Mouse (Mus musculus) neural tube, embryonic 11.5 days (tissue): ENCODE data around the gene Ccdc77. TPM values are rescaled to one million over a fixed set of nuclear protein-coding genes. Genes with fewer than 3 reads are reported as not detected.

Experiments used
- ATAC-seq: fragments of 200-750 bp; cut with Nextera tagmentation; 2 replicates; pipeline ENCODE4 v1.8.0; 2017; ENCODE audit warnings: moderate number of reproducible peaks, mild to moderate bottlenecking, moderate TSS enrichment, moderate library complexity; ENCODE audit not compliant: insufficient read depth, low FRiP score, low TSS enrichment
- DNase-seq: peaks from one replicate; pipeline ENCODE4 v3.0.0-alpha.2; 2015; ENCODE audit warnings: low spot score
- H3K27ac ChIP-seq: fragments of 300-500 bp; sonication (generic); 2 replicates; pipeline ENCODE4 v1.5.1; 2014; ENCODE audit warnings: low read depth, mild to moderate bottlenecking, low read length
- H3K27me3 ChIP-seq: fragments of 300-500 bp; sonication (generic); 2 replicates; pipeline ENCODE4 v1.6.1; 2014; ENCODE audit warnings: mild to moderate bottlenecking, low read length, mixed read lengths; ENCODE audit not compliant: control insufficient read depth, insufficient read depth
- H3K36me3 ChIP-seq: fragments of 300-500 bp; sonication (generic); 2 replicates; pipeline ENCODE4 v1.6.1; 2014; ENCODE audit warnings: mild to moderate bottlenecking, low read length, moderate library complexity, mixed read lengths; ENCODE audit not compliant: control insufficient read depth, insufficient read depth
- H3K4me1 ChIP-seq: fragments of 300-500 bp; sonication (generic); 2 replicates; pipeline ENCODE4 v1.6.1; 2014; ENCODE audit warnings: low read length, mixed read lengths; ENCODE audit not compliant: control insufficient read depth, insufficient read depth
- H3K4me2 ChIP-seq: fragments of 300-500 bp; sonication (generic); 2 replicates; pipeline ENCODE4 v1.6.1; 2014; ENCODE audit warnings: low read depth, mild to moderate bottlenecking, moderate library complexity
- H3K4me3 ChIP-seq: fragments of 300-500 bp; sonication (generic); 2 replicates; pipeline ENCODE4 v1.5.1; 2014; ENCODE audit warnings: low read depth, low read length
- H3K9ac ChIP-seq: fragments of 300-500 bp; sonication (generic); 2 replicates; pipeline ENCODE4 v1.6.1; 2014; ENCODE audit warnings: mild to moderate bottlenecking, low read length
- H3K9me3 ChIP-seq: fragments of 300-500 bp; sonication (generic); 2 replicates; pipeline ENCODE4 v1.6.1; 2016; ENCODE audit warnings: low read length; ENCODE audit not compliant: control insufficient read depth
- WGBS: fragments of 180-500 bp; shearing (Covaris S2); extraction: QIAGEN DNeasy Blood & Tissue Kit; methylation state at CpG from one replicate; pipeline ENCODE4 v1.1.7; 2014; 5-methylcytosine and 5-hydroxymethylcytosine counted together
- polyA plus RNA-seq: library from polyadenylated mRNA; unstranded; fragments of >200 nt; fragmentation: Nextera tagmentation; extraction: Ambion mirVana; gene quantifications from 2 replicates; pipeline ENCODE4 v1.2.1, GENCODE M21; 2014

The Ccdc77 gene
- 22.5 and 26.0 TPM in 2 replicates for polyA plus RNA-seq

- H3K4me2 ChIP-seq, result peak within 1 kb of the TSS; percentile 84
- H3K27ac ChIP-seq, result peak within 1 kb of the TSS; percentile 89
- peak; percentile 94 for ATAC-seq
- H3K4me3 ChIP-seq, result peak within 1 kb of the TSS; percentile 90
- H3K9ac ChIP-seq, result peak within 1 kb of the TSS; percentile 69
- H3K36me3 ChIP-seq, result peaks cover 10% of the 10 kb centered on the region
- H3K27me3 ChIP-seq, result no peaks in the 10 kb centered on the region
- peaks cover 14% of the 10 kb centered on the region for H3K4me1 ChIP-seq
- DNase-seq, result peak; percentile 94
- no peaks in the 10 kb centered on the region for H3K9me3 ChIP-seq
- under 1% methylated on average over 71 of the region's 71 CpGs for WGBS
Observed at GRCm38 (mm10) chr6:120363688-120364522, at the start of gene Ccdc77, which contains the start of gene Kdm5a. Gene Ccdc77, minus strand, starts transcription at chr6:120364374. Gene Kdm5a, plus strand, starts transcription at chr6:120364124.

- H3K4me2 ChIP-seq, result no peak overlapping the region
- peaks cover 8% of the 10 kb centered on the region for H3K36me3 ChIP-seq
- ATAC-seq, result no peak
- no peak overlapping the region for H3K4me3 ChIP-seq
- no peaks in the 10 kb centered on the region for H3K9me3 ChIP-seq
- no peak overlapping the region for H3K27ac ChIP-seq
- no peak overlapping the region for H3K9ac ChIP-seq
- H3K4me1 ChIP-seq, result no peaks in the 10 kb centered on the region
- no peak for DNase-seq
- H3K27me3 ChIP-seq, result no peaks in the 10 kb centered on the region
- 91% methylated on average over 1 of the region's 1 CpGs for WGBS
Observed at GRCm38 (mm10) chr6:120403936-120404335, 39.8 kb upstream of the Ccdc77 start.

- 95% methylated on average over 5 of the region's 5 CpGs for WGBS
Observed at GRCm38 (mm10) chr6:120395622-120396345, 31.6 kb upstream of the Ccdc77 start.

GRCm38 (mm10) chr6:120392811-120393210 lies 28.6 kb upstream of the Ccdc77 start:
- Histone ChIP-seq H3K27me3 (no peaks in the 10 kb centered on the region), H3K9ac (no peak overlapping the region), H3K4me3 (no peak overlapping the region), H3K9me3 (no peaks in the 10 kb centered on the region), H3K36me3 (peaks cover 10% of the 10 kb centered on the region; the same call in 1 of the 2 replicates), H3K27ac (no peak overlapping the region), H3K4me2 (no peak overlapping the region), H3K4me1 (no peaks in the 10 kb centered on the region)
- ATAC-seq (no peak), DNase-seq (no peak)
- WGBS, result 95% methylated on average over 2 of the region's 2 CpGs

More at GRCm38 (mm10) chr6:120395622-120396345, 31.6 kb upstream of the Ccdc77 start:
- DNase-seq, result no peak
- H3K27ac ChIP-seq, result no peak overlapping the region
- H3K4me2 ChIP-seq, result no peak overlapping the region
- H3K27me3 ChIP-seq, result no peaks in the 10 kb centered on the region
- H3K9ac ChIP-seq, result no peak overlapping the region
- H3K4me3 ChIP-seq, result no peak overlapping the region
- ATAC-seq, result no peak
- no peaks in the 10 kb centered on the region for H3K9me3 ChIP-seq
- peaks cover 7% of the 10 kb centered on the region; the same call in 1 of the 2 replicates for H3K36me3 ChIP-seq
- no peaks in the 10 kb centered on the region for H3K4me1 ChIP-seq

- no peaks in the 10 kb centered on the region for H3K4me1 ChIP-seq
- no peak overlapping the region for H3K4me2 ChIP-seq
- H3K9me3 ChIP-seq, result no peaks in the 10 kb centered on the region
- WGBS, result 93% methylated on average over 3 of the region's 3 CpGs
- DNase-seq, result no peak
- no peak for ATAC-seq
- H3K27ac ChIP-seq, result no peak overlapping the region
- no peak overlapping the region for H3K4me3 ChIP-seq
- H3K9ac ChIP-seq, result no peak overlapping the region
- H3K27me3 ChIP-seq, result no peaks in the 10 kb centered on the region
- H3K36me3 ChIP-seq, result peaks cover 7% of the 10 kb centered on the region
Observed at GRCm38 (mm10) chr6:120390054-120390453, 25.9 kb upstream of the Ccdc77 start.

GRCm38 (mm10) chr6:120376736-120377135 lies 12.6 kb upstream of the Ccdc77 start:
- Histone ChIP-seq H3K9me3 (no peaks in the 10 kb centered on the region), H3K36me3 (peaks cover 22% of the 10 kb centered on the region), H3K4me3 (no peak overlapping the region), H3K27me3 (no peaks in the 10 kb centered on the region), H3K27ac (no peak overlapping the region), H3K4me1 (no peaks in the 10 kb centered on the region), H3K9ac (no peak overlapping the region), H3K4me2 (no peak overlapping the region)
- WGBS, result 92% methylated on average over 2 of the region's 2 CpGs
- DNase-seq (no peak), ATAC-seq (no peak)

- H3K9ac ChIP-seq, result peak overlapping the region; percentile 69
- ATAC-seq (no peak), DNase-seq (peak; percentile 12)
- WGBS, result 6% methylated on average over 15 of the region's 15 CpGs
- H3K27ac ChIP-seq, result no peak overlapping the region
- peak overlapping the region; percentile 84 for H3K4me2 ChIP-seq
- H3K36me3 ChIP-seq, result peaks cover 15% of the 10 kb centered on the region
- H3K9me3 ChIP-seq, result no peaks in the 10 kb centered on the region
- no peaks in the 10 kb centered on the region for H3K27me3 ChIP-seq
- H3K4me1 ChIP-seq, result peaks cover 14% of the 10 kb centered on the region
- peak overlapping the region; percentile 90 for H3K4me3 ChIP-seq
Observed at GRCm38 (mm10) chr6:120365051-120365450, 877 bp upstream of the Ccdc77 start.

- Histone ChIP-seq H3K4me1 (peaks cover 14% of the 10 kb centered on the region), H3K9me3 (no peaks in the 10 kb centered on the region), H3K27ac (peak overlapping the region; percentile 89), H3K36me3 (peaks cover 12% of the 10 kb centered on the region), H3K4me3 (peak overlapping the region; percentile 90), H3K27me3 (no peaks in the 10 kb centered on the region), H3K4me2 (peak overlapping the region; percentile 84), H3K9ac (peak overlapping the region; percentile 69)
- peak; percentile 8; the same call in 1 of the 2 replicates for ATAC-seq
- WGBS, result under 1% methylated on average over 31 of the region's 31 CpGs
- DNase-seq, result no peak
Observed at GRCm38 (mm10) chr6:120364523-120364905, 340 bp upstream of the Ccdc77 start.
